Mouse (Mus musculus) liver, postnatal 0 days (tissue): ENCODE measurements at regions not wholly inside any gene's neighbourhood (a gene's known extent, or its start where the extent isn't known, plus 50 kb on each side); places are given as distances from the start of the nearest gene placed in this dataset.

ENCODE experiments used
- ATAC-seq: fragments of 200-750 bp; cut with Nextera tagmentation; 2 replicates; pipeline ENCODE4 v1.8.0; 2017; ENCODE audit warnings: mild to moderate bottlenecking, moderate library complexity
- DNase-seq: peaks from one replicate; pipeline ENCODE4 v3.0.0-alpha.2; 2016
- H3K27ac ChIP-seq: fragments of 300-500 bp; sonication (generic); 2 replicates; pipeline ENCODE4 v1.5.1; 2014; ENCODE audit warnings: antibody characterized with exemption, moderate library complexity, mild to moderate bottlenecking, low read depth
- H3K27me3 ChIP-seq: fragments of 300-500 bp; sonication (generic); 2 replicates; pipeline ENCODE4 v1.6.1; 2014; ENCODE audit warnings: low read length, control low read depth, mixed read lengths; ENCODE audit not compliant: insufficient read depth
- H3K36me3 ChIP-seq: fragments of 300-500 bp; sonication (generic); replicated peaks from 2 replicates; pipeline ENCODE4 v1.6.1; 2014; ENCODE audit warnings: mild to moderate bottlenecking, control low read depth, low read length, moderate library complexity, mixed read lengths; ENCODE audit not compliant: insufficient read depth
- H3K4me1 ChIP-seq: fragments of 300-500 bp; sonication (generic); 2 replicates; pipeline ENCODE4 v1.6.1; 2014; ENCODE audit warnings: antibody characterized with exemption, mild to moderate bottlenecking, control low read depth; ENCODE audit not compliant: insufficient read depth
- H3K4me2 ChIP-seq: fragments of 300-500 bp; sonication (generic); 2 replicates; pipeline ENCODE4 v1.6.1; 2014; ENCODE audit warnings: low read depth, mild to moderate bottlenecking, low read length, moderate library complexity, mixed read lengths
- H3K4me3 ChIP-seq: fragments of 300-500 bp; sonication (generic); 2 replicates; pipeline ENCODE4 v1.5.1; 2014; ENCODE audit warnings: low read depth, low read length
- H3K9ac ChIP-seq: fragments of 300-500 bp; sonication (generic); replicated peaks from 2 replicates; pipeline ENCODE4 v1.6.1; 2014; ENCODE audit warnings: mild to moderate bottlenecking, moderate library complexity
- H3K9me3 ChIP-seq: fragments of 300-500 bp; sonication (generic); 2 replicates; pipeline ENCODE4 v1.6.1; 2016; ENCODE audit warnings: mild to moderate bottlenecking, control low read depth, low read length, mixed read lengths
- CTCF ChIP-seq: sonication (generic); IDR thresholded peaks from 2 replicates; pipeline ENCODE4 v1.5.1; 2016; ENCODE audit warnings: antibody characterized with exemption, low read depth
- EP300 ChIP-seq: IDR thresholded peaks from 2 replicates; pipeline ENCODE4 v1.6.1; 2016; ENCODE audit warnings: antibody characterized with exemption, low read depth, mild to moderate bottlenecking
- WGBS: fragments of 180-500 bp; shearing (Covaris S2); extraction: QIAGEN DNeasy Blood & Tissue Kit; methylation state at CpG from one replicate; pipeline ENCODE4 v1.1.7; 2014; ENCODE audit not compliant: insufficient replicate concordance; 5-methylcytosine and 5-hydroxymethylcytosine counted together

DNA sequence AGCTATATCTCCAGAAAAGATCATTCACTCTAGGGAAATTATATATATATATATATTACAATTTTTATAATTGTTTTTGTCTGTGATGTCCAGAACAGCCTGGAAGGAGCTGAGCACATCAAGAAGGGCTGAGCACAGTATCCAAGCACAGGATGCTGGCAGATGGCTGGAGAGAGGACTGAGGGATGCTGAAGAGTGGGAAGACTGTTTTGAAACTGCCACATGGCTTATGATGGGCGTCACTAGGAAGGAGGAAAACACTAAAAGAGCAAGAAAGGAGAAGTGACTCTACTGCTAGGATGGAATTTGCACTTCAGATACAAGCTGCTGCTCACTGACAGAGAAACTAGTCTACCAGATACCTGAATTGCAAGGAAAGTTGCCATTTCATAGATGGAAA lies 50.4 kb upstream of the Atg10 start:
- Histone ChIP-seq H3K9ac (no peak overlapping the region), H3K4me2 (no peak overlapping the region), H3K4me1 (no peaks in the 10 kb centered on the region), H3K27me3 (no peaks in the 10 kb centered on the region), H3K27ac (no peak overlapping the region), H3K4me3 (no peak overlapping the region), H3K36me3 (no peaks in the 10 kb centered on the region), H3K9me3 (no peaks in the 10 kb centered on the region)
- ATAC-seq (no peak), DNase-seq (no peak)
- WGBS: 44% methylated on average over 1 of the region's 1 CpGs
- TF ChIP-seq CTCF: no peak
- no peak for TF ChIP-seq EP300

DNA sequence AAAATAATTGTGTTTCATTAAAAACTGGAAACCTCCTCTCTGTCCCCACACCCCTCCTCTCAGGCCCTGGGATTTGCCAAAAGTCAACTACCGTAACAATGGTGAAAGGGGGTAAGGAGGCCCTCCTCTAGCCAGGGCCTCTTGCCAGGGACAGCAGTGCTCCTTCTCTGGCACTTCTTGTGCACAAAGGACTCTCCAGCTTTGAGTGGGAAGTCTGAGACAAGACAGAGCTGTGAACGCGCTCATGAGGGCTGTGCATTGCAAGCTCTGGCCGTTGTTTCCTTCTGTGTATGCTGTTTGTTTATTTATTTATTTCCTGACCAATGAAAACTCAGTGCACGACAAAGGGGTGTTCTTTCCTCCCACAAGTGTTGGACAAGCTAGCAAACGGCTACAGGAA lies 50.8 kb upstream of the Atg10 start:
- no peaks in the 10 kb centered on the region for H3K36me3 ChIP-seq
- H3K27me3 ChIP-seq: no peaks in the 10 kb centered on the region
- DNase-seq (no peak), ATAC-seq (no peak)
- H3K27ac ChIP-seq: no peak overlapping the region
- no peak overlapping the region for H3K4me2 ChIP-seq
- no peak for TF ChIP-seq CTCF
- TF ChIP-seq EP300: no peak
- H3K4me3 ChIP-seq: no peak overlapping the region
- H3K9me3 ChIP-seq: no peaks in the 10 kb centered on the region
- H3K9ac ChIP-seq: no peak overlapping the region
- 57% methylated on average over 6 of the region's 6 CpGs for whole genome bisulfite sequencing
- H3K4me1 ChIP-seq: no peaks in the 10 kb centered on the region

- WGBS: 83% methylated on average over 3 of the region's 3 CpGs
- Histone ChIP-seq H3K9ac (no peak overlapping the region), H3K4me2 (no peak overlapping the region), H3K36me3 (no peaks in the 10 kb centered on the region), H3K27me3 (no peaks in the 10 kb centered on the region), H3K4me1 (no peaks in the 10 kb centered on the region), H3K4me3 (no peak overlapping the region), H3K27ac (no peak overlapping the region), H3K9me3 (no peaks in the 10 kb centered on the region)
- no peak for DNase-seq
- TF ChIP-seq EP300: no peak
- TF ChIP-seq CTCF: no peak
- ATAC-seq: no peak
These were observed 55.7 kb upstream of the Atg10 start for GRCm38 (mm10) chr13:91279487-91279886.

DNA sequence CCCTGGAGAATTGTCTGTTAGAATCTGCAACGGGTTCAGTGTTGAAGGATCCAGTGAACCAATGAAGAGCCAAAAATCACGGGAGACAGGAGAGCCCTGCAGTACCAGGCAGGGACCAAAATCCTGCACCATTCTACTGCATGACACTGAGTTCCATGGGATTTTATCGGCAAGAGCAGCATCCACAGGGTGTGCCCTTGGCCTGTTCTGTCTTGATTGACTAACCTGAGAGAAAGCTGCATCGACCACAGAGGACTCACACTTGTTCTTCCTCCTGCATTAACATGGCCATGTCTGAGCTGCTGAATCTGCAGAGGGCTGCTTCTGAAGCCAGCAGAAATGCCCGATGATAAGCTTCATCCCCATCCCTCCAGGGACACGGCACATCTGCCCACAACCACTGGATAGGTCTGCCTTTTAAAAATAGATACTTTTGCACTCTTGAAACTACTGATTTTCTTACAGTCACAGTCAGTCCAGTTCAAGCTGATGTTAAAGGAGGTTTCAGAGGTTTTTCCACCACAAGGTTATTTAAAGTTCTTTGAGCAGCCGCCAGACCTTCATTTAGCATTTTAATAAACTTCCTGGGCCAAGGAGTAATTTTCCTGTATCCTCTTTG lies 71.9 kb upstream of the Atg10 start:
- TF ChIP-seq EP300 (no peak), CTCF (no peak)
- WGBS: 64% methylated on average over 7 of the region's 7 CpGs
- H3K4me1 ChIP-seq: no peaks in the 10 kb centered on the region
- no peak for ATAC-seq
- H3K27ac ChIP-seq: no peak overlapping the region
- H3K9me3 ChIP-seq: no peaks in the 10 kb centered on the region
- no peak for DNase-seq
- no peak overlapping the region for H3K4me3 ChIP-seq
- no peaks in the 10 kb centered on the region for H3K36me3 ChIP-seq
- H3K27me3 ChIP-seq: no peaks in the 10 kb centered on the region
- H3K9ac ChIP-seq: no peak overlapping the region
- H3K4me2 ChIP-seq: no peak overlapping the region

DNA sequence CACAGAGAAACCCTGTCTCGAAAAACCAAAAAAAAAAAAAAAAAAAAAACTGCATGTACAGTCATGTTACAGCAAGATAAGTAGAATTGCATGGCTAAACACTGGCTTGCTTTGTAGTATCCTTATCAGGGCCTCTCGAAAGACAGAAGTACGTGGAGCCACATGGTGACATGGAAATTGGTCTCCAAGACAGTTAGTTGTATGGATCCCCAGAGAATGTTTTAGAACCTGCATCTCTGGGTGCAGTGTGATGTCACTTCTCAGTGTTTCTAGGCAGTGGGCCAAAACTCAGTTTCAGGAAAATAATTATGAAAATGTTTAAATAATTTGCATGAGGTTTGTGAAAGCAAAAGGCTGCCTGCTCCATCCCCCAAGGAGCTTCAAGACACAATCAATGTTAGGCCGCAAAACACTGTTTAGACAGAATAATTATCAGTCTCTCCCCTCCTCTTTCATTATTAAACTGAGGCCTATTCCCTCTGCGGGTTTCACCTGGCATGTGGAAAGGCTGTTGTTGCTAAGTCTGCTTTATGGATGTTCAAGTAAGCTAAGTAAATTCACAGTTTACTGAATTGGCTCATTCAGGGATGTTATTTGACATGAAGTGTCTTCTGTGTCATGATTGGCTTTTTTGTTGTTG lies 72.9 kb upstream of the Atg10 start:
- peak; percentile 57 for ATAC-seq
- DNase-seq: no peak
- H3K4me1 ChIP-seq: no peaks in the 10 kb centered on the region
- 60% methylated on average over 5 of the region's 5 CpGs for WGBS
- H3K27ac ChIP-seq: no peak overlapping the region
- H3K4me2 ChIP-seq: no peak overlapping the region
- H3K36me3 ChIP-seq: no peaks in the 10 kb centered on the region
- H3K9me3 ChIP-seq: no peaks in the 10 kb centered on the region
- TF ChIP-seq EP300 (no peak; the same call in 1 of the 2 replicates), CTCF (no peak)
- H3K9ac ChIP-seq: no peak overlapping the region
- H3K27me3 ChIP-seq: no peaks in the 10 kb centered on the region
- H3K4me3 ChIP-seq: no peak overlapping the region

GRCm38 (mm10) chr13:91301849-91302248 lies 78.1 kb upstream of the Atg10 start:
- H3K4me1 ChIP-seq: no peaks in the 10 kb centered on the region; the same call in 1 of the 2 replicates
- TF ChIP-seq CTCF (no peak), EP300 (no peak)
- no peaks in the 10 kb centered on the region for H3K36me3 ChIP-seq
- no peak overlapping the region for H3K27ac ChIP-seq
- no peak for DNase-seq
- ATAC-seq: no peak
- H3K9ac ChIP-seq: no peak overlapping the region
- H3K9me3 ChIP-seq: no peaks in the 10 kb centered on the region
- no peaks in the 10 kb centered on the region for H3K27me3 ChIP-seq
- 38% methylated on average over 1 of the region's 1 CpGs for WGBS
- no peak overlapping the region for H3K4me3 ChIP-seq
- no peak overlapping the region for H3K4me2 ChIP-seq
